Mouse (Mus musculus): ENCODE results near the gene Bcl11a.

DNA sequence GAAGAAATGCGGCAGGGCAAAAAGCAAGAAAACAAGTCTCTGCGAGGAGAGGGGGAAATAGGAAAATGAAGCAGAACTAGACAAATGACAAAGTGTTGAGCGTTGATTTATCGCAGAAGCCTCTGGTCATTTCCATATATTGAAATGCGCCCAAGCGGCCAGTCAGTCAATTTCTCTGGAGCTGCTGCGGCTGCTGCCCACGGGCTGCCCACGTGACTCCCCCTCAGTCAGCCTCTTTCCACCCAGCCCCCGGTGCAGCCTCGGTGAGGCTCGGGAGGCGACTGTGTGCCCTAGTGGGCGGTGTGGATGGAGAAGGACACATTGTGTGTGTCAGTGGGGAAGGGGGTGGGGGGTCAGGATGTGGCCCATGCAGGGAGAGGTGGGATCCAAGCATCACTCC, 16.0 kb upstream of the Bcl11a start:
- TF ChIP-seq CTCF (IDR thresholded peaks at IDR 0.05; ENCODE audit: control insufficient read depth, insufficient read depth, insufficient replicate concordance, low read depth, low read length) (no peak), POLR2A (IDR thresholded peaks at IDR 0.05; ENCODE audit: control insufficient read depth, low read depth, low read length) (no peak)
